Mouse (Mus musculus) ovary, postnatal 36 days (tissue): ENCODE data around the gene Fyb2.

Experiments used
- DNase-seq: peaks from one replicate; pipeline ENCODE4 v3.0.0; 2022; ENCODE audit warnings: low spot score, mixed read lengths

The Fyb2 gene

GRCm38 (mm10) chr4:104939535-104939934 lies 26.3 kb downstream of the Fyb2 start:
- DNase-seq: no peak

DNA sequence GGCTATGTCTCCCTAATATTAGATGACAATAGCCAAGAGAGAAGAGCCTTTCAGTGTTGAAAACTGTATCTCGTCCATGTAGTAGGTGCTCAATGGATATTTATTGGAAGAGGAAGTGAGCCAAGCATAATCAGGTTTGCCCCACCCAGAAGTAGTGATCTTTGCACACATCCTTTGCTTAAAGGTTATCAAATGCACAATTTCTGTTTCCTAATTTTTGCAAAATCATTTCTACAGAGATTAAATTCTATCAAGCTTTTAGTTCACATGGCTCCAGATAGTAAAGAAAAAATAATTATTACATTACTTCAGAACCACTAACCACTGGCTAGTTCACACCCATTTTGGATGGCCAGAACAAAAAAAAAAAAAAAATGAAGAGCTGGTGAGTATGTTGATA lies 28.6 kb downstream of the Fyb2 start:
- no peak for DNase-seq

GRCm38 (mm10) chr4:104944482-104944881 lies 31.2 kb downstream of the Fyb2 start:
- DNase-seq: no peak

DNA sequence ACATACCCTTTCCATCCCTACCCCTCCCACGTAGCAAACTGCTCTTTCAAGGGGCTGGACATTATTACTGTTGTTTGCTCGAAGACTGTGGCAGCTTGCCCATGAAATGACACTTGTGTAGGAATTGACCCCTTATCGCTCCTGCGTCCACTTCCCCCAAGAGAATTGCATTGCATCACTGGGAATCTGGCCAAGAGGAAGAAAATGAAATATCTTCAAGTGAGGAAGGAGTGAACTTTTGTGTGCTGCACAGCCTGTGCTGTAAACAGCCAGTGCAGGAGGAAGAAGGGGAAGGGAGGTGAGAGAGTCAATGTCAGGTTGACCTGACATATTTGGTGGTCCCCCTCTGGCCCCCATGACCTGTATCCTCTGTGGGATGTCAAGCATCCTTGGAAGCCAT lies 35.6 kb downstream of the Fyb2 start:
- DNase-seq: no peak

DNA sequence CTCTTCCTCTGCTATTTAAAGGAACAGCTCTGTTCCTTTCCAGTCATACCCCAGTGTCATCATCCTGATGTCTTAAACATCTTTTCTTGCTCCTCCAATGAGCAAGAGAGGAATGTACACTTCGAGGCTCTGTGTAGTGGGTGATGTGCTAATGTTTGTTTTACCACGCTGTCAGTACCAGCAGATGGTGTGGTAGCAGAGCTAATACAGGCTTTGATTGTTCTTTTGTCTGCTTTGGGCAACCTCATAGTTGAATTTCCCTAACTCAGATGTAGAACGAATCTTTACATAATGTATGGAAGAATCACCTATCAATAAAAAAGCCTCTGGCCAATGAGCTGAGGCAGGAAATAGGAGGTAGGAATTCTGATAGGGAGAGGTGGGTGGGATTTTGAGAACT lies 36.0 kb downstream of the Fyb2 start:
- no peak for DNase-seq

- no peak for DNase-seq
These were observed 38.1 kb downstream of the Fyb2 start for GRCm38 (mm10) chr4:104951280-104951878.

DNA sequence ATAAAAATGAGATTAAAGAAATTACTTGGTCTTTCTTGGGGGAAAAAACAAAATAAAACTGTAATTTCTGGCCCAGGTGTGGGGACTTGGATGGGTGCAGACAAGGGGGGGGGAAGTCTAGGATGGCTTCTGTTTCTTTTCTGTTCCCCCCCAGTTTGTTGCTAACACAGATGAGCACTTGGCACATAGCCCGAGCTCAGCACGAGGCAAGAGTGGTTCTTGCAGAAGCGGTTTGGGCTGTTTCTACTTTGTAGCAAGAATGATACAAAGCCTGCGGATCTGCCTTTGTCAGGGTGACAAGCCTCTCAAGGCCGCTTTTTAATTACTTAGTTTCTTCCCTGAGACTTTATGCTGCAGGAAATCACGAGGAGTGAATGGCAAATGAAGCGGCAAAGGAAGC lies 43.4 kb downstream of the Fyb2 start:
- DNase-seq: no peak

GRCm38 (mm10) chr4:104961431-104961830 lies 48.2 kb downstream of the Fyb2 start:
- DNase-seq: no peak

GRCm38 (mm10) chr4:104972606-104973005 lies 59.4 kb downstream of the Fyb2 start:
- no peak for DNase-seq

DNA sequence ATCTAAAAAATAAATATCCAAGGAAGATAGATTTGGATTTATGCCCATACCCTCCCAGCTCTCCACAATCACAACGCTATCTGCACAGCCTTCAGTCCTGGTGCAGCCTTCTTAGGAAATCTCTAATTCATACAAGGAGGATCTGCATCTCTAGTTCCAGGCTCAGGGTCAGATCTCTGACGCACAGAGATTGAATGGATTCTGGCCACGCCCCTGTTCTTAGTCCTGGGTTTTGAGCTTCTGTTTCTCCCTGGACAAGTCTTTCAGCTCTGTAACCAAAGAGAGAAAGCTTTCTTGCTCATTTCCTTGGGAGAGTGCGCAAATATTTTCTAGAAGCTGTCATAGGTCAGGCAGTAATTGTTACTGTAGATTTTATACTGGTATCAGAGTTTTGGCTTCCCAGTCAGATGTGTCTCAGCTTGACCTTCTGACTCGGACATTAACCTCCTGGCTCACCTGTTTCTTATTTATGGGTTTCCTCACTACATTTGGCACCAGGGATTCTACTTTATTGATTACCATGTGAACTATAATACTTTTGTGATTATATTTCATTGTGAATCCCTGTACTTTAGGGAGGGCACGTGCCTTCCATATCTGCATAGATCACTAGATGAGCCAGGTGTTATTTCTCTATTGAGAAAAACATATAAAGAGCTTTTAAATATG lies 62.0 kb downstream of the Fyb2 start:
- no peak for DNase-seq

DNA sequence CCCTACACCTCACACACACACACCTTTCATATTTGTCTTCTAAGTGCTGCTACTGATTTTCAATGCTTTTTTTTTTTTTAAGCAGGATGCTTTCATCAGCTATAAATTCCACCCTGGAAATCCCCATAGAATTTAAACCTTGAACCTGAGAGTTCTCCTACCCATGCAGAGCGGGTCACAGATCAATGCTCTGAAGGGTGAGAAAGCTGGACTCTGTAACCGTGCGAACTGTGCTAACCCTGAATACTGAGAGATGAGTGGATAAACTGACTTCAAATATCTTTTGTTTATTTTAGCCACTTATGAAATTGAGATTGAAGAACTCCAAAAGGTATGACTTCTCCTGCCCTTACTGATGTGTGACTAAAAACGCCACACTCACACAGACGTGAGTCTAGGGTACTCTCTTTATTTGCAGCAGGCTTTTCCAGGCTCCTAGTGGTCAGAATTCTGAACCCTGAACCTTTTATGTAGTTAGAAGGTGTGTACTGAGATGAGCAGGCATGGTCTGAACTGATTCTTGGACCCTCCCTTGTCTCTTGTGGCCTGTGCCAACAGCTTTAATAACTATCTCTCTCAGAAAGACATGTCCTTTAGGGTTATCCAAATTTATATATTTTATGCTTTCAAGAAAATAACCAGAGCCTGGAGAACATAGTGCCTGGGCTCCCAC lies 72.8 kb downstream of the Fyb2 start:
- DNase-seq: no peak

DNA sequence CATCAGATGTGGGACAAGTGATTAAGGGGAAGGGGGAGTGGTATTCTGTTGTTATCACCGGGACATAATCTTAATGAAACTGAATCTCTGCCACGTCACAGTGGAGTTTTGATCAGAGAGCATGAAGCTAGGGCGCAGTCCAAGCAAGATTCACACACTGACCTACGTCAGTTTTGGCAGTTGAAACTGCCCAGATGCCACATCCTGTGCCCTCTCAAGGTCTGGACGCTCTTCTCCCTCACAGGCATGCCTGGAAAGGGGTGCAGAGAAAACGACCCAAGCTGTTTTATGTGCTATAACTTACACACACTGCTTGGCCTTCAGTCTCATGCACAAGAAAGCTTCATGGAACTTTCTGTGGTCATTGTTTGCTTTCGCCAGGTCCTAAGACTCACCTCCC lies 74.4 kb downstream of the Fyb2 start:
- no peak for DNase-seq

GRCm38 (mm10) chr4:104988102-104988501 lies 74.8 kb downstream of the Fyb2 start:
- no peak for DNase-seq

DNA sequence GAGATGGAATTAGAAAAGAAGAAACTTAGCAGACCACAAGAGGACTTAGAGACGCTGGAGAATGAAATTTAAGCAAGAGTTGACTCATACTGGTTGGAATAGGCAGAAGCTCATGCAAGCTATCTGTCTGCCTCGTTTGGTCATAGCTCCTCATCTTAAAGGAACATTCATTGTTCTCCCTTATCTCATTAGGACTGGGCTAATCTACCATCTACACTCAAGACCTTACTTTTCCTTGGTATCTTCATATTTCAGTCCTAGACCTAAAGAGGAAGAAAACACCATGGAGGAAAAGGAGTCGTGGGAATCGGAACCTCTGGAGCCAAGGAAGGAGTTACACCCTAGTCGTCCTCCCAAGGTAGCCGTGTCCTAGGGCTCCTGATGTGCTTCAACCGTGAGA lies 75.5 kb downstream of the Fyb2 start:
- DNase-seq: no peak

DNA sequence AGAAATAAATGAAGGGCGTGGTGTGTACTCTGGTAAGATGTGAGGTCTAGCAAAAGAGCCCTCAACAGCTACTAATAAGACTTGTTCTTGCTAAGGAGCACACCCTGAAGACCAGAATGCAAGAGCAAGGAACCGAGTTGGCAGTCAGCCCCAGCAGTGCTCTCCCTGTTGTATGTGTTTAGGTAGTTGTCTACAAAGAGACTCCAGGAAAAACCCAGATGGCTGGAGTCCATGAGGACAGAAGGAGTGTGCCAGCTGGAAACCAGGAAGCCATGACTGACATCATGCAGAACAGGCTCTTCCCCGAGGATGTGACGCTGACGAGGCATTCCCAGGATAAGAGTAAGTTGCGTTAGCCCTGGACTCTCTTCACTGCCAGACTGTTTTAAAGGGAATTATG lies 76.8 kb downstream of the Fyb2 start:
- no peak for DNase-seq

- DNase-seq: no peak
These were observed 77.4 kb downstream of the Fyb2 start for GRCm38 (mm10) chr4:104990686-104991085.

GRCm38 (mm10) chr4:104992271-104992670 lies 79.0 kb downstream of the Fyb2 start:
- DNase-seq: no peak

- DNase-seq: no peak
These were observed 80.1 kb downstream of the Fyb2 start for GRCm38 (mm10) chr4:104993140-104993874.

DNA sequence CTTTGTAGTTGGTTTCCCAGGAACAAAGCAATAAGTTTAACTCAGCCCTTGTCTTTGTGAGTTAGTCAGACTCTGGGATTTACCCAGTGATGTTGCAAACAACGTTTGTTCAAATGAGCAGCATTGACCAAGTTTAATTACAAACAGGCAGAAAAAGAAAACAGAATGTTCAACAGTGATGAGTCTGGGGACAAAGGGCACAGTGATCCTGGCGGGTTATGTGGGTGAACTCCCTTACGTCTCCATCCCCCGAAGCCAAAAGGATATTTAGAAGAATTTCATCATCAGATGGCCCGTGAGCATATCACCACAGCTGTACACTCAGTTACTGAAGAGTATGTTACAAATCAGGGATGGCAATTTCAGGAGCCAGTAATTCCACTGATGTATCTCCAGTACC lies 86.4 kb downstream of the Fyb2 start:
- no peak for DNase-seq

GRCm38 (mm10) chr4:105001736-105002135 lies 88.5 kb downstream of the Fyb2 start:
- DNase-seq: no peak

DNA sequence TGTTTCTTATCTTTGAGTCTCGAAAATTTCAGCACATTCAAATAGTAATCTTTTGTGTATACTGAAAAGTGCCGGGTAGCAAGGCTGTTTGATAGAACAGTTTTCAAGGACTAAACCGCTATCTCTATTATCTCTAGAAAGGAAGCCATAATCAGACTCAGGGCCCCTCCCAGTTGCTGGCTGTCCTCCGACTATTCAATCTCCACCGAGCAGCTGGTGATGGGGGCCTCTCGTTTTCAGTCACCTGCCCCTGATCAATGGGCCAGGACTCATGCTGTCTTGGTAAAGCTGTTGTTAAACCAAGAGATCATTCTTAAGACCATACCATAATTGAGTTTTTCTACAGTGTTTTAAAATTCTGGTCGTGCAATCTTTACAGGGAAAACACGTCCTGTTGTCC lies 90.9 kb downstream of the Fyb2 start:
- DNase-seq: peak; percentile 5

DNA sequence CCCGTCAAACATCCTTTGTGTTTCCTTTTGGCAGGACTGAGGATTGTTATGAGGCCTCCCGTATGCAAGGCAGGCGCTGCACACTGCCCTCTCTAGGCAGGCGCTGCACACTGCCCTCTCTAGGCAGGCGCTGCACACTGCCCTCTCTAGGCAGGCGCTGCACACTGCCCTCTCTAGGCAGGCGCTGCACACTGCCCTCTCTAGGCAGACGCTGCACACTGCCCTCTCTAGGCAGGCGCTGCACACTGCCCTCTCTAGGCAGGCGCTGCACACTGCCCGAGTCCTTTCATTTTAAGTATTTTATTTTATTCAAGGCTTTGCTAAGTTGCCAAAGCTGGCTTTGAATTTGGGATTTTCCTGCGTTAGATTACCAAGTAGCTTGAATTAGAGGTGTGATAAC lies 91.4 kb downstream of the Fyb2 start:
- DNase-seq: peak; percentile 6
